Mouse (Mus musculus): ENCODE data around the gene Ksr1.

Gene Ksr1

GRCm38 (mm10) chr11:79062897-79063296 lies 83.3 kb downstream of the Ksr1 start:
- no peak for DNase-seq

GRCm38 (mm10) chr11:79061839-79062238 lies 84.4 kb downstream of the Ksr1 start:
- no peak for DNase-seq

- no peak for DNase-seq
These were observed 86.4 kb downstream of the Ksr1 start for GRCm38 (mm10) chr11:79059850-79060249.

- no peak for DNase-seq
These were observed 87.1 kb downstream of the Ksr1 start for GRCm38 (mm10) chr11:79059062-79059461.

GRCm38 (mm10) chr11:79058610-79059009 lies 87.6 kb downstream of the Ksr1 start:
- DNase-seq: no peak

- no peak for DNase-seq
These were observed 88.4 kb downstream of the Ksr1 start for GRCm38 (mm10) chr11:79057809-79058208.

GRCm38 (mm10) chr11:79056891-79057290 lies 89.3 kb downstream of the Ksr1 start:
- no peak for DNase-seq

GRCm38 (mm10) chr11:79056027-79056426 lies 90.2 kb downstream of the Ksr1 start:
- no peak for DNase-seq

GRCm38 (mm10) chr11:79055161-79055560 lies 91.0 kb downstream of the Ksr1 start:
- DNase-seq: no peak

- no peak for DNase-seq
These were observed 91.8 kb downstream of the Ksr1 start for GRCm38 (mm10) chr11:79054161-79055152.

GRCm38 (mm10) chr11:79053437-79053836 lies 92.8 kb downstream of the Ksr1 start:
- DNase-seq: no peak

GRCm38 (mm10) chr11:79052769-79053168 lies 93.4 kb downstream of the Ksr1 start:
- no peak for DNase-seq

GRCm38 (mm10) chr11:79051522-79051921 lies 94.7 kb downstream of the Ksr1 start:
- DNase-seq: no peak

GRCm38 (mm10) chr11:79050781-79051507 lies 95.3 kb downstream of the Ksr1 start:
- DNase-seq: no peak

GRCm38 (mm10) chr11:79048906-79049305 lies 97.3 kb downstream of the Ksr1 start:
- no peak for DNase-seq

- DNase-seq: no peak
These were observed 99.0 kb downstream of the Ksr1 start for GRCm38 (mm10) chr11:79047180-79047727.

GRCm38 (mm10) chr11:79046561-79047155 lies 99.5 kb downstream of the Ksr1 start:
- no peak for DNase-seq

- DNase-seq: no peak
These were observed 101.0 kb downstream of the Ksr1 start for GRCm38 (mm10) chr11:79045231-79045630.

- no peak for DNase-seq
These were observed 101.4 kb downstream of the Ksr1 start for GRCm38 (mm10) chr11:79044798-79045197.

GRCm38 (mm10) chr11:79041908-79042430 lies 104.2 kb downstream of the Ksr1 start:
- DNase-seq: peak; percentile 52

GRCm38 (mm10) chr11:79039488-79039887 lies 106.7 kb downstream of the Ksr1 start:
- peak; percentile 68 for DNase-seq

- DNase-seq: no peak
These were observed 108.7 kb downstream of the Ksr1 start for GRCm38 (mm10) chr11:79037555-79037954.

- DNase-seq: no peak
These were observed 109.9 kb downstream of the Ksr1 start for GRCm38 (mm10) chr11:79036324-79036723.
